Mouse (Mus musculus) thymus, adult 18-20 months (tissue): ENCODE results near the gene Ubap1.

ENCODE experiments used
- DNase-seq, 2 experiments: peaks; one replicate each; pipeline ENCODE4 v3.0.0; 2022; ENCODE audit warnings: mixed read lengths in 2 of 2

The Ubap1 gene

DNA sequence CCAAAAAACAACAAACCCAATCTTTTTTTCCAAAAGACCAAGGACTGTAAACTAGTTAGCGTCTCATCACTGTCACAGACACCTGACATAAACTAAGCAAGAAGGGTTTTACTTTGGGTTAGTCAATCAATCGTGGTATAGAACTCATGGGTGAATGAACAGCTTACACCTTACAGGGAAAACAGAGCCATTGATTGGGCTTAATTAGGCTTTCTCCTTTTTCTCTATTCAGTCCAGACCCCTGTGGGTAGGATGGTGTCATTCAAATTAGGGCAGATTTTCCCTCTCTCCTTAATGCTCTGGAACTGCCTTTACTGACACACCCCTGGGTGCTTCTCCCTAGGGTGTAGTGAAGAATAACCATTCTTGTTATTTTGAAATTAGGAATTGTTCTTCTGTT, 8.4 kb downstream of the Ubap1 start:
- no peak for DNase-seq

GRCm38 (mm10) chr4:41358669-41359068, 9.9 kb downstream of the Ubap1 start:
- DNase-seq: no peak

DNA sequence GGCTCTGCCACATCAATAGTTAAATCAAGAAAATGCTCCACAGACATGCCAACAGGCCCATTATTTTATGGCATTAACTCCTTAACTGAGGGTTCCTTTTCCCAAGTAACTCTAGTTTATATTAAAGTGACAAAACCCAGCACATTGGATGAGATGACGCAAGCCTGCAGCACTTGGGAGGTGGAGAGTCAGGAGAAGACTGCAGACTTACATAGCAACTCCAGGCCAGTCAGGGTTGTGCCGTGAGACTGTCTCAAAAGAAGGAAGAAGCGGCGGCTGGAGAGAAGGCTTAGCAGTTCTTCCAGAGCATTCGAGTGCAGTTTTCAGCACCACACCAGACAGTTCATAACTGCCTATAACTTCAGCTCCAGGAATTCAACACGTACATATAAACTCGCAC, 10.6 kb downstream of the Ubap1 start:
- DNase-seq: no peak

DNA sequence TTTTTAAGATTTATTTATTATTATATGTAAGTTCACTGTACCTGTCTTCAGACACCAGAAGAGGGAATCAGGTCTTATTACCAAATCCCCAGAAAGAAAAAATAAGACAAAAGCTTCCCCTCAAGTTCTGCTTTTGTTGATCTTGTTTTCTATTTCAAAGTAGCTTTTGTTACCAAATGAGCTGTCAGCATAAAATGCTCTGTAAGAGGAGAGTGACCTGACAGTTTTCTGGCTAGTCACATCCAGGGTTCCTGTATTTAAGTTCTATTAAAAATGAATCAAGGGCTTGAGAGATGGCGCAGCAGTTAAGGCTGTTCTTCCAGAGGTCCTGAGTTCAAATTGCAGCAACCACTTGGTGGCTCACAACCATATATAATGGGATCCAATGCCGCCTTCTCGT, 12.3 kb downstream of the Ubap1 start:
- DNase-seq: no peak

DNA sequence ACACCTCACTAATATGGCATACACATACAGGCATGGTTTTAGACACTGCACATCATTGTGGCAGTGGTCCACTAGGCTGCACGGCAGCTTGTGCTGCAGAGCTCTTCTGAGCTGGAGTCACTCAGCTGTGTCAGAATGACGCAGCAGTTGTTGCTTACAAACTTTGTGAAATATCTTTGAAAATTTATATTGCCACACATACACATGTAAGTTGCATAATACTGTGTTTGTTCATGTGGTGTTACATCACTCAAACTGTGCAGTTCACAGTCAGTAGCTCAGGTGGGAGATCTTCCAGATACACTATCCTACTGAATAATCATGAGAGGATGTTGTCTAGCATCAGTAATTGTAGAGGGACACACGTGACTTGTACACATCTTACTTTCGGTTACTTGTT, 19.4 kb downstream of the Ubap1 start:
- DNase-seq: no peak

- no peak for DNase-seq
Measured at GRCm38 (mm10) chr4:41369702-41370437, 21.1 kb downstream of the Ubap1 start.

- DNase-seq: no peak
Measured at GRCm38 (mm10) chr4:41377567-41377966, 28.8 kb downstream of the Ubap1 start.

DNA sequence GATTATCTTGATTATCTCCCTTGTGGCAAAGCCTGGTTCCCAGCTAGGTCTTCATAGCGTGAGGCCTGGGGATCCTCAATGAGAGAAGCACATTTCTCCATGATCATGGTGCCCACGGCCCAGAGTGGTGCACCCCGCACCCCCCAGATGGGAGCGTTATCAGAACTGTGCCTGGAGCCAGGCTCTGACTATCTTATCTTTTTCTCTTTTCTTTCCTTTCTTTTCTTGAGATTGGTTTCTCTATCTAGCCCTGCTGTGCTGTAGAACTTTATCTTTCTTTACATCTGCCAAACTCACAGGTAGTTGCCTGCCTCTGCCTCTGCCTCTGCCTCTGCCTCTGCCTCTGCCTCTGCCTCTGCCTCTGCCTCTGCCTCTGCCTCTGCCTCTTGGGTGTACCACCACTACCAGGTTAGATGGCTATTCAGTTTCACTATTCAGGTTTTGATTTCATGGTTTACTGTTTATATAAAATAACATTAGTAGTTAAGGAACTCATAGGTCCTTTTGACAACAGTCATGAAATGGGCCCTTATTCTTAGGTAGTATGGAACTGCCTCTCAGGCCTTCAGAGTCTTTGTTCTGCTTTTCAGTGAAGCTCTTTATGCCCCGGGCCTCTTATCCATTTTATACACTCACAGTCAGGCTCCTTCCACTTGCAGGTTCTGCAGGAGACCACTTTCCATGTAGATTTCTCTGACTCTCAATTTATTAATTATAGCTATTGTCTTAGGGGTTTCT, 32.6 kb downstream of the Ubap1 start:
- DNase-seq: no peak

- DNase-seq: no peak
Measured at GRCm38 (mm10) chr4:41386412-41386975, 37.7 kb downstream of the Ubap1 start.

GRCm38 (mm10) chr4:41387755-41388469, 39.1 kb downstream of the Ubap1 start:
- no peak for DNase-seq

GRCm38 (mm10) chr4:41388616-41389015, 39.8 kb downstream of the Ubap1 start:
- no peak for DNase-seq

DNA sequence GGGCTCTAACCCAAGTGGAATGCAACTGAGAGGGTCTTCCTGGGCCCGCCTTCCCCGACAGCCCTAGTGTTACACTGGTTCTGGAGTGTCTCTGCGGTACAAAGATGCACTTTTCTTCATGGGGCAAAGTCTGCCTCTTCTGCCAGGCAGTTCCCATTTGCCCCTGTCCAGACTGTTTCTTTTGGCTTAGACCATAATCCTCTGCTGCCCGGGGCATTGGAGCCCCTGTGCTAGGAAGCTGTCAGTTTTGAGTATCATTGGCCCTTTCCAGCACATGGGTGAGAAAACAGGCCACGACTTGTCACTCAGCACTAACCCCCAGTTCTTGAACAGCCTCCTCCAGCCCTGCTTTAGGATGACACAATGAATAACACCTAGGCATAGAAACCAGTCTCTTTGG, 40.4 kb downstream of the Ubap1 start:
- DNase-seq: no peak

- peak; percentile 21 to 28 for DNase-seq
Measured at GRCm38 (mm10) chr4:41390122-41390521, 41.3 kb downstream of the Ubap1 start.

GRCm38 (mm10) chr4:41391015-41391414, 42.2 kb downstream of the Ubap1 start:
- DNase-seq: no peak

- no peak for DNase-seq
Measured at GRCm38 (mm10) chr4:41394651-41395050, 45.9 kb downstream of the Ubap1 start.

DNA sequence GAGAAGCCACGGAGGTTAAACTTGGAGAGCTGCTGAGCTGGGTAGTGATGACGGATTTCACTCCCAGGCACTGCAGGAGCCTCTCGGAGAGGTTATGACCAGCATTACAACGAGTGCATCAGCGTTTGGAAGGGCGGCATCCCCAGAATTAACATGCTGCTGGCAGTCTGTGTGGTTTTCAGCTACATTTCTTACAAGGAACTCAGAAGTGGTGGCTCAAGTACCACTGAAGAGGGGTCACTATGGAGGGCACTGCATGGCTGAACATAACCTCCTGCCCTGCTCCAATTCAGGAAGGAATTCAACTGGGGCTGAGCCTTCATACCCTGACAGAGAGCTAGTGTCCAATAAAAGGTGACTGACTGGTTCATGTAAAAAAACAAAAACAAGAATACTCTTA, 49.6 kb downstream of the Ubap1 start:
- DNase-seq: no peak

GRCm38 (mm10) chr4:41399904-41400303, 51.1 kb downstream of the Ubap1 start:
- DNase-seq: peak in 1 of 2 experiments; percentile 7

GRCm38 (mm10) chr4:41401167-41401566, 52.4 kb downstream of the Ubap1 start:
- DNase-seq: no peak

- DNase-seq: no peak
Measured at GRCm38 (mm10) chr4:41401573-41401972, 52.8 kb downstream of the Ubap1 start.

- DNase-seq: no peak
Measured at GRCm38 (mm10) chr4:41406597-41406996, 57.8 kb downstream of the Ubap1 start.

DNA sequence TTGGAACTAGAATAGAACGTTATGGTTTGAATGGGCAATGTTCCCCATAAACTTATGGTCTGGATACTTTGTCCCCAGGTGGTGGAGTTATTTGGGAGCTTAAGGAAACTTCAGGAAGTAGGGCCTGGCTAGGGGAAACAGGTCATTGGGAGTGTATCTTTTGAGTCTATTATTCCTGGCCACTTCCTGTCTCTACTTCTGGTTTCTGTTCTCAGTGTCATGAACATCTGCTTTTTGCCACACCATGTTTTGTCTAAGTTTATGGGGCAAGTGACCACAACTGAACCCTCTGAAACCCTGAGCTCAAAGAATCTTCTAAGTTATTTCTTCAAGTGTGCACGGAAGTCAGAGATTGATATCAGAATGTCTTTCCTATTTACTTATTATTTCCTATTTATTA, 58.6 kb downstream of the Ubap1 start:
- DNase-seq: no peak

- DNase-seq: no peak
Measured at GRCm38 (mm10) chr4:41409341-41409740, 60.5 kb downstream of the Ubap1 start.

- no peak for DNase-seq
Measured at GRCm38 (mm10) chr4:41416966-41417365, 68.2 kb downstream of the Ubap1 start.
